Mouse (Mus musculus) layer of hippocampus, postnatal 25 days (tissue): ENCODE data around the gene Rasgef1b. TPM values are rescaled to one million over a fixed set of nuclear protein-coding genes. Genes with fewer than 3 reads are reported as not detected.

Experiments
- DNase-seq, 2 experiments: peaks; one replicate each; pipeline ENCODE4 v3.0.0; 2022; ENCODE audit warnings: mixed read lengths in 2 of 2, low spot score in 1 of 2; ENCODE audit errors: extremely low spot score in 1 of 2
- total RNA-seq, 2 experiments: library from RNA; stranded (reverse); gene quantifications; 2 replicates each; pipeline ENCODE4 v1.2.3; 2021

Gene Rasgef1b
- total RNA-seq, 2 experiments from 2014 or later: 15.9 to 17.6 TPM

GRCm38 (mm10) chr5:99472607-99473335 is 256.1 kb downstream of the Rasgef1b start:
- no peak for DNase-seq

- DNase-seq: no peak
Measured at GRCm38 (mm10) chr5:99471790-99472189, 257.1 kb downstream of the Rasgef1b start.

GRCm38 (mm10) chr5:99470613-99471012 is 258.3 kb downstream of the Rasgef1b start:
- DNase-seq: no peak

- DNase-seq: no peak
Measured at GRCm38 (mm10) chr5:99459007-99459406, 269.9 kb downstream of the Rasgef1b start.

GRCm38 (mm10) chr5:99457291-99457690 is 271.6 kb downstream of the Rasgef1b start:
- DNase-seq: no peak

- no peak for DNase-seq
Measured at GRCm38 (mm10) chr5:99451939-99452338, 276.9 kb downstream of the Rasgef1b start.

- no peak for DNase-seq
Measured at GRCm38 (mm10) chr5:99451416-99451815, 277.4 kb downstream of the Rasgef1b start.

GRCm38 (mm10) chr5:99450994-99451393 is 277.9 kb downstream of the Rasgef1b start:
- DNase-seq: no peak

GRCm38 (mm10) chr5:99450463-99450862 is 278.4 kb downstream of the Rasgef1b start:
- no peak for DNase-seq

GRCm38 (mm10) chr5:99447481-99447880 is 281.4 kb downstream of the Rasgef1b start:
- no peak for DNase-seq

GRCm38 (mm10) chr5:99445242-99445641 is 283.6 kb downstream of the Rasgef1b start:
- DNase-seq: no peak

GRCm38 (mm10) chr5:99444777-99445176 is 284.1 kb downstream of the Rasgef1b start:
- no peak for DNase-seq

- no peak for DNase-seq
Measured at GRCm38 (mm10) chr5:99440109-99440508, 288.8 kb downstream of the Rasgef1b start.

- no peak for DNase-seq
Measured at GRCm38 (mm10) chr5:99438526-99438925, 290.3 kb downstream of the Rasgef1b start.

- DNase-seq: no peak
Measured at GRCm38 (mm10) chr5:99434226-99434625, 294.6 kb downstream of the Rasgef1b start.

- DNase-seq: no peak
Measured at GRCm38 (mm10) chr5:99432471-99432870, 296.4 kb downstream of the Rasgef1b start.

- DNase-seq: no peak
Measured at GRCm38 (mm10) chr5:99429273-99429672, 299.6 kb downstream of the Rasgef1b start.

- no peak for DNase-seq
Measured at GRCm38 (mm10) chr5:99428648-99429047, 300.2 kb downstream of the Rasgef1b start.

- no peak for DNase-seq
Measured at GRCm38 (mm10) chr5:99423271-99423670, 305.6 kb downstream of the Rasgef1b start.

GRCm38 (mm10) chr5:99422856-99423255 is 306.0 kb downstream of the Rasgef1b start:
- DNase-seq: no peak

GRCm38 (mm10) chr5:99422092-99422491 is 306.8 kb downstream of the Rasgef1b start:
- no peak for DNase-seq

GRCm38 (mm10) chr5:99419872-99420271 is 309.0 kb downstream of the Rasgef1b start:
- DNase-seq: no peak
